Mouse (Mus musculus): Measurements from ENCODE around the gene Pigq.

The Pigq gene

GRCm38 (mm10) chr17:25925348-25925747 lies 19.4 kb downstream of the Pigq start:
- DNase-seq (ENCODE audit: inconsistent ontology term), result no peak

DNA sequence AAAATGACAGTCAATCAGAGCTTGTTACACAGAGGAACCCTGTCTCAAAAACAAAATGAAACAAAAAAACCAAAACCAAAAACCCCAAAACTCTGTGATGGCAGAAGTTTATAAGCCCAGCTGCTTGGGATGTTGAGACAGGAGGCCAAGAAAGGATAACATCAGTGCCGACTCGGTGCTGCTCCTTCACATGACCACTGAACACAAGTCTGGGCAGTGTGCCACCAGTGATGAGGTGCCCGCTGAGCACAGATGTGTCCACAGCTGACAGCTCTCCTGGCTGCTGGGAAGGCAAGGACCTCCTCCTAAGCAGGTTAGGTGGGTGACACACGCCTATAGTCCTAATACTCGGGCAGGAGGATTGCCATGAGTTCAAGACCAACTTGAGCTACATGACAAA lies 22.6 kb downstream of the Pigq start:
- DNase-seq (ENCODE audit: inconsistent ontology term), result no peak

DNA sequence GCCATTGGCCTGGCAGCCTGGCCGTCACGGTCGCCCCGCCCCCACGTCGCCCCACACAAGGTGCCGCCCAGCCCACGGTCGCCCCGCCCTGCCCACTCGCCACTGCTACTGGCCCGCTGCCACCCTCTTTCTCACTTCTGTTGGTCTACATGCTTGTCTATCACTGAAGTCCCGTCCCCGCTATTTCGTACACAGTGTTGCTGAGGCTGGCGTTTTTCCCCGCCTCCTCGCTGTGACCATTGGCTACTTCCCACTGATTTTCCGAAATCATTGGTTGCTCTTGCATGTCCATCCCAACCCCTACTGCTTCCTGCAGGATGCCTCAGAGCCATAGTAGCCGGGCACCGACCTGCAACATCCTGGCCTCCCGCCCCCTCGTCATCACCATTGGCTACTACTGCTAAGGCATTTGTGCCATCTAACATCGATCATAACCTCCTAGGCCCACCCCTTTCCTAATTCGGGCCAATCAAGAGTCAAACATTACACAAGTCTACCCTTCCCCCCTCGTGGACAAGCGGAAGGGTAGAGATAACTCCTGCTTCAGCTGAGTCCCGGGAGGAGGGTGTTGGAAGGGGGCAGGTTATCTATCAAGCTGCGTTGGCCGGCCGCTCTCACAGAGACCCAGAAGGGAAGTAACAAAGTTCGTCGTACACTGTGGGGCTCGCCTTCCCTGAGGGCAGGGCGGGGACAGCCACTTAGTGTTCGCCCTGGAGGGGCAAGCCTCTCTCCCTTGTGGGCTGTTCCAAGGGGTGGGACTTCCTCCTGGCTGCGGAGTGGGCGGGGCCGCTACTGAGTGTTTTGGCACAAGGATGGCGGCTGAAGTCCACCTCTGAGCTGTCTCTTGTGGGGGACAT lies 24.7 kb downstream of the Pigq start:
- peak; percentile 100 for DNase-seq (ENCODE audit: inconsistent ontology term)

DNA sequence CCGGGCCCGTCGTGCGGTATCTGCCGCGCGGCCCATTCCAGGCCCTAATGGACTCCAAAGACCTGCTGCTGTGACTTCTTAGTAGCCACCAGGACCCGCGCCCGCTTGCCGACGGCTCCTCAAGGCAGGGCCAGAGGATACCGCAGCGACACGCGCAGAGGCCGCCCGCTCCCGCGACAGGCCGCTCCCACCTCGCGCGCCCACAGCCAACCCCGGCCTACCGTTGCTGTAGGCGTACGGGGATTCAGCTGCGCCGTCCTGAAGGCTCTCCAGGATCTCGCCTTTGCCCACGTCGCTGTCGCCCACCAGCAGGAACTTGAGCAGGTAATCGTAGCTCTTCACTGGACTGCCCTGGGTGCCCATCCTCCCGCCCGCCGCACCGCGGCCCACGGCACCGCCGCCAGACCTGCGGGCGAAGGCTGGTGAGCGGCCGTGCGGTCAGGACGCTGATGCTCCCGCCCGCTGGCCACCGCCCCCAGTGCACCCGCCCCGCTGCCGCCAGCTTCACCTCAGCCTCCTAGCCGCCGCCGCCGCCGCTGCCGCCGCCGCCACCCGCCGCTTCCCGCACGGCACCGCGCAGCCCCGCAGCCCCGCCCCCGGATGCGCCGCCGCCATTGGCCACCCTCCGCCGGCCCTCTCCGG lies 25.5 kb downstream of the Pigq start, which contains the start of gene Rab40c:
Rab40c (minus strand) TSS at position 584 of the 642 bp plus-strand sequence.
- peak; percentile 69 for DNase-seq (ENCODE audit: inconsistent ontology term)

GRCm38 (mm10) chr17:25918037-25918750 lies 26.5 kb downstream of the Pigq start:
- DNase-seq (ENCODE audit: inconsistent ontology term), result no peak

DNA sequence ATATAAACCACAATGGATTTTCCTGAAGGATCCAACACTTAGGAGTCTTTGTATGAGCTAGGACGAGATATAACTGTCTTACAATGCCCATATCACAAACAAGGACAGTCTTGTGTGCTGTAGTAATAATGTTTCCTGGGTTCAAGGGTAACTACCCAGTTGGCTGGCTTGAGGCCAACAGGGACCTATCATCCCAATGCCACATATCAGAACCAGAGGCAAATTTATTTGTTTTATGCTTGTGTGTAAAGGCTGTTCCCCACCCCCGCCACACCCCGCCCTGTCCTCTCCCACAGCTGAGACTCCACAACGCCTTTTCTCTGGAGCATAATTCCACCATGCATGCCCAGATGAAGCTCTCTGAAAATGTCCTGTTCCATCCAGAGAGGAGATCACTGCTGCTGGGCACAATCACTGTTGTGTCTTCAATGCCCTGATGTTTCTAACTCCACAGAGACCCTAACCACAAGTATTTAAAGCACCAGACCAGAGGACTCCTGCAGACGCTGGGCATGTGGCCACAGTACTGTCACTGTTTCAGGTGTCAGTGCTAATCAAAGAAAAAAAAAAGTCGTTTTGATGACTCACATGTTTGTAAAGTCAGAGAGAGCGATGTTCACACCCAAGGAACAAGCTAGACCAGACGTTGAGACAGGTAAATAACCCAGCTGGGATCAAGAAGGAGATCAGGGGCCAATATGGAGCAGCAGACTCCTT lies 27.6 kb downstream of the Pigq start:
- DNase-seq (ENCODE audit: inconsistent ontology term), result no peak

- DNase-seq (ENCODE audit: inconsistent ontology term), result no peak
Measured at GRCm38 (mm10) chr17:25914295-25914694, 30.4 kb downstream of the Pigq start.

DNA sequence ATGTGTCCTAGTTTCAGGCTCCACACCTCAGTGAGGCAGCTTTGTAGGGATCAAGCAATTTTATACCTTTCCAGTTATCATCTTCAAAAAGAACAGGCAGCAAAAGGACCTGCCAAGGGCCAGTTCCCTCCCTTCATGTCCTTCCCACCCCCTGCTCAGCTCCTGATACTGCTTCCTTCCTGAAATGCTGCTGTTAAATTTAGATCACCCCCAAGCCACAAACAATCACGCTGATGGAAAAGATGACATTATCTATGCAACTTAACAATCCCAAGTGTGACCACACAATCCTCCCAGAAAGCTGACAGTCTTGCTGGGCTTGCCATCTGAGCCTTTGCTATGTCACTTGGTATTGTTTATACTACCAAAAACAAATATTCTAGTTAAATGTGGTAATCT lies 30.9 kb downstream of the Pigq start:
- no peak for DNase-seq (ENCODE audit: inconsistent ontology term)

DNA sequence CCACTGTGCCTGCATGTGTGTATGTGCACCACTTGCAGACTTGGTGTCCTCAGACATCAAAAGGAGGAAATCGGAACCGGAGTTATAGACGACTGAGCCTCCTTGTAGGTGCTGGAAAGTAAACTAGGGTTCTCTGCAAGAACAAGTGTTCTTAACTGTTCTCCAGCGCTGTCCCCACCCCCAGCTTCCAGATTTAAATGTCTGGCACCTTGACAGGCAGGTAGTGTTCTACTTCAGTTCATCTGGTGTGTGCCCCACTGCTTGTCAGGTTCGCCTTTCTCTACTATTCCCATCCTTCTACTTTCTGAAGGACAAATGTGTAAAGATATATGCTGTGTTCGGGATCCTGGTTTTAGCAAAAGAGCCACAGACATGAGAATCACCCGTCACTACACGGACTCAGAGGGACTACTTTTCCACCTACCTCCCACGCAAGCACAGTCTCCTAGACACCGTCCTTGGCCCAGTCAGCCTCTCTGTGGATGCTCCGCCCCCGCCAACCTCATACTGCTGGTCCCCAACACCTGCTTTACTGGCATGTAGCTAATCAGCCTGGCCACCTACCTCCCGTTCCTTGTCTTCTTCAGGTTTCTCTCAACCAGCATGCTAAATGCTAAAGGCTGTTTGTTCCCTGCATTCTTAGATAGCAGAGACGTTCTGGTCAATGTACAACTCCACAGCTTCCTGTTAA lies 31.4 kb downstream of the Pigq start:
- DNase-seq (ENCODE audit: inconsistent ontology term), result no peak

- DNase-seq (ENCODE audit: inconsistent ontology term), result peak; percentile 77
Measured at GRCm38 (mm10) chr17:25911816-25912215, 32.9 kb downstream of the Pigq start.

GRCm38 (mm10) chr17:25907640-25908039 lies 37.1 kb downstream of the Pigq start:
- no peak for DNase-seq (ENCODE audit: inconsistent ontology term)

DNA sequence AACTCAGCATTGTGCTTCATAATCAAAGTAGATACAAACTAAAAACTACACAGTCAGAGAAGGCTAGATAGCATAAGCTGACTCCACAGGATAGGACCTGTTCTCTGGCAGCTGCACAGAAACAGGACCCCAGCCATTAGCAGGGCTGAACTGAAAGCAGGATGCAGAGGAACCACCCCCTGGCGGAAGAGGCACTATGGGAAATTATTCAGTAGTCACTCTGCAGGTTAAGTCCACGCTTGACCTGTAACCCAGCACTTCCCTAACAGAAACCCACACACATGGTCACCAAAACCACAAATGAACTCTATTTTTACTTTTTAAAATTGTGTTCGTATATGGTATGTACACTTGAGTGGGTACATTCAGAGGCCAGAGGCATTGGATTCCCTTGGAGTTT lies 41.7 kb downstream of the Pigq start:
- DNase-seq (ENCODE audit: inconsistent ontology term), result no peak

DNA sequence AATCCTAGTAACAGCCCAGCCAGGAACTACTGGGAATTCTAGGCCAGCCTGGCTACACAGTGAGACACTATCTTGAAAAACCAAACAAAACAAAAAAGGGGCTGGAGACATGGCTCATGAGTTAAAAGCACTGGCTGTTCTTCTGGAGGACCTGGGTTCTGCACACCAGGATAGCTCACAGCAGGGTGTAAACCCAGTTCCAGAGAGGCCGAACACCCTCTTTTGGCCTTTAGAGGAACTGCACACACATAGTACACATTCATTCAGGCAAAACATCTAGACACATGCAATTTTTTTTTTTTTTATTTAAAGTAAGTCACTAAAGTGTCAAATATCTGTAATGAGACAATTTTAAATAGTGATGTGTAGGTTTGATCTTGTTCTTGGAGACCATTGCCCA lies 44.5 kb downstream of the Pigq start:
- no peak for DNase-seq (ENCODE audit: inconsistent ontology term)

DNA sequence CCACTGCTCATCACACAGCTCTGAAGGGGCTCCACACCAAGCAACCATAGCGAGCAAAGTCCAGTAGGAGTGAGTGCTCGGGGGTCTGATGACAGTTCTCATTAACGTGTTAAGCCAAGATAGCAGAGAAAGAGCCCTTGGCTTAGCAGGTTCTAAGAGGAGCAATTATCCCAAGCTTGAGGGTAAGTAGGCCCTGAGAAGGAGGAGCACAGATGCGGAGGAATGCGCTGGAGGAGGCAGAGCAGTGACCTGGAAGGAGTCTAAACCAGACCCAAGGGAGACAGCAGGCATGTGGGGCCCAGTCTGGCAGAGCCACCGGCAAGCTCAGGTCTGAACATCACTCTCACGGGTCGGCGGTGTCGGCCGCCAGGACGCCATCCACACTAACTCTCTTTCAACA lies 48.8 kb downstream of the Pigq start:
- peak; percentile 74 for DNase-seq (ENCODE audit: inconsistent ontology term)

DNA sequence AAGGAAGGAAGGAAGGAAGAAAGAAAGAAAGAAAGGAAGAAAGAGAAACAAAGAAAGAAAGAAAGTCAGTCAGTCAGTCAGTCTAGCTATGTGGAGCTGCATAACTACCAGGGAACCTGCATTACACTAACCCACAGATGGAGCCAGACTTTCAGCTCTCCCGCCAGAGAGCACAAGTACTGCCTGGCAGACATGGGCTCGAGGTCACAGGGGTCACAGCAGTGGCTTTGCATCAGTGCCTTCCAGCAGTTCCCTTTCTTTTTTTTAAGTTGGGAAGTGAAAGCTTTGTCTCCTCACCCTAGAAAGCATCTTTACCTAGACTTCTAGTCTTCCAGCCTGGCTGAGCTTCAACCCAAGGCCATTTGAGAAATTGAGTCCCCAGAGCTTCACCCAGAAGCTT lies 49.3 kb downstream of the Pigq start:
- no peak for DNase-seq (ENCODE audit: inconsistent ontology term)

- peak; percentile 68 for DNase-seq (ENCODE audit: inconsistent ontology term)
Measured at GRCm38 (mm10) chr17:25893975-25894617, 50.6 kb downstream of the Pigq start.

DNA sequence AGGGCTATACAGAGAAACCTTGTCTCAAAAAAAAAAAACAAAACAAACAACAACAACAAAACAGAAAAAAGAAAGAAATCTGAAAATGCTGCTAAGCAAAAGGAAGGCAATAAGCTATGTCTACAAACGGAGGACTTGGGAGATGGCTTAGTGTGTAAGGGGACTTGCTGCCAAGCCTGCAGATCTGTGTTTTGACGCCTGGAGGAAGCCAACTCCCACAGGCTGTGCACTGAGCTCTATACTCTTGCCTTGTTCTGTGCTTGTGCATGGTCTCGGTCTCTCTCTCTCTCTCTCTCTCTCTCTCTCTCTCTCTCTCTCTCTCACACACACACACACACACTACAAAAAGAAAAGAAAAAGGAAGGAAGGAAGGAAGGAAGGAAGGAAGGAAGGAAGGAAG lies 55.9 kb downstream of the Pigq start:
- DNase-seq (ENCODE audit: inconsistent ontology term), result no peak

GRCm38 (mm10) chr17:25887467-25887866 lies 57.3 kb downstream of the Pigq start:
- no peak for DNase-seq (ENCODE audit: inconsistent ontology term)

- DNase-seq (ENCODE audit: inconsistent ontology term), result no peak
Measured at GRCm38 (mm10) chr17:25886806-25887205, 57.9 kb downstream of the Pigq start.

DNA sequence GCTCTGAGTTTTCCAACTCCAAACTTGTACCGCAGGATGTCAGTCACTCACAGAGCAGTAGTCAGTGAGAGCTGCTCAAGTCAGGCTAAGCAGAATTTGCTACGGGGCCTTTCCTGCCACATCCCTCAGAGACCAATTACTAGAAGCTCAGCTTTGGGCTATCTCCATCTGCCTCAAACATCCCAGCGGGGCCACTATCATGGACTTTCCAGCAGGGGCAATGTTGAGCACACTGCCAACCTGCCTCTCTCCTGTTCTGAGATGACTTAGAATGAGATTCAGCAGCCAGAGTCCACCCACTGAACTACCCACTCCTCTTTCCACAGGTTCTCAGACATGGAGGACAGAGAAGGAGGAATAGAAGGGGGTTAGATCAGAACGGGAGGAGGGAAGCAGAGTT lies 59.1 kb downstream of the Pigq start:
- DNase-seq (ENCODE audit: inconsistent ontology term), result no peak

DNA sequence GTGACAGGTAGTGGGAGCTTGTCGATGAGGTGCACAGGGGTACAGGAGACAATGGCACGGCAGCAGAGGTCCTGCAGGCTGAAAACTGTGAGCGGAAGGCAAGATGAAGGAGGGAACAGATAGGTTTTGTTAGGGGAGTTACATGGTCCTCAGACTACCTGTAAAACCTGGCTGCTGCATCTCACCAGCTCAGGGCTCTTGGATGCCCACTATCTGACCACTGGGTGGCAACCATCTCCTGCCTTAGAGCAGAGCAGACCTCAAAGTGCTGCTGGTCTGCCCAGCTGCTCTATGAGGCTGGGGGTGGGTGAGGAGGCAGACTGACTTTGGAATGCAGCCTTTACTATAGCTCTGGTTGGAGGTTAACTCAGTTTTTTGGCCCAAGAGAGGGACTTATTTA lies 60.9 kb downstream of the Pigq start:
- no peak for DNase-seq (ENCODE audit: inconsistent ontology term)

Data from Muller cell, postnatal 12 days (primary cell).